Mouse (Mus musculus) layer of hippocampus, adult 11-12 months (tissue): ENCODE measurements around the gene Ackr3.

ENCODE experiments used
- DNase-seq: peaks from one replicate; pipeline ENCODE4 v3.0.0; 2022; ENCODE audit warnings: low spot score

The Ackr3 gene

DNA sequence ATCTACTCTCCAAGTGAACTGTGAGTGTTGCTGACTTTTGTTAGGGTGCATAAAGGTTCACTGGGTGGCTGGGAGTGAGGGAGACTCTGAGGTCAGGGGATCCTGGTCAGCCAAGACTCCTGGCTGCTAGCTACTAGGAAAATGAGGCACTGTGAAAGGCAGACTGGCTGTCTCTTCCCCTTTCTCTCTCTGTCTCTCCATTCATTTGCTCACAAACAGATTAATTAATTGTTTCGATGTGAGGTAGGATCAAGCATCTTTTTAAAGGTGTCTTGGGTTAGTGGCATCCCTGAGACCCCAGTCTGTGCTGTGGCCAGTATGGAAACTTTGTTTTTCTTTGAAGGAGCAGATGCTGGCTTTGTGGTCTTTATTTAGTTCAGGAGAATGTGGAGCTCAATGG is 1.0 kb downstream of the Ackr3 start:
- DNase-seq, result no peak

DNA sequence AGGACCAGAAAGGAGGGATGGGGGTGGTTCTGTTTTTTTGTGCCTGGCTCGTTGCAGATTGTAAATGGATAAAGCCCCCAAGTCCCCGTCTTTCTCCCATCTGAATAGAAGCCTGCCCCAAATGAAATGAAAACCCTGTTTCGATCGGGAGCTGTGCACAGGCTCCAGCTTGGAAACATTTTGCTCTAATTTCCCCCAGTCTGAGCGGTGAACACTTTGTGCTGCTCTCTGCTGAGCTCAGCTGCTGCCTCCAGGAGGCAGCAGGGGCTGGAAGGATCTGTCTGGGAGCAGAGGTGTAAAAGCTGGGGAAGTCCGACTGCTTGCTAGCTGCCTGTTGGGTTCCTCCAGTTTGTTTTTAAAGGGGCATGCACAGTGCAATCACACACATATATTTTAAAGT is 1.4 kb downstream of the Ackr3 start:
- peak; percentile 62 for DNase-seq

DNA sequence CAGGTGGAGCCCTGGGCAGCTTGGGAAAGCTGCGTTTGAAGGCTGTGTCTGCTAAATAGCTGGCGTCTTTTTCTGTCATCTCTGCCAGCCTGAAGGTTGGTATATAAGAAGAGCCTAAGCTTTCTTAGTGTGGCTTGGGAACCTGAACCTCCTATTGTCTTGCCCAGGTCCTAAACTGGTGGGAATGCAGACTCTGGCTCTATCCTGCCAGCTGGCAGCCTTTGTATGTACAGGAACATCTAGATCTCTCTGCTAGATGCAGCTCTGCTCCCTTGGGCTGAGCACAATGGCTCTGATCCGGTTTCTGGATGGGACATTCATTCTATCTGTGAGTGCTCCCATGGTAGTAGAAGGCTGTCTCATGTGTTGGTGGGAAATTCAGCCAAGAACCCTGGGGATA is 2.9 kb downstream of the Ackr3 start:
- no peak for DNase-seq

DNA sequence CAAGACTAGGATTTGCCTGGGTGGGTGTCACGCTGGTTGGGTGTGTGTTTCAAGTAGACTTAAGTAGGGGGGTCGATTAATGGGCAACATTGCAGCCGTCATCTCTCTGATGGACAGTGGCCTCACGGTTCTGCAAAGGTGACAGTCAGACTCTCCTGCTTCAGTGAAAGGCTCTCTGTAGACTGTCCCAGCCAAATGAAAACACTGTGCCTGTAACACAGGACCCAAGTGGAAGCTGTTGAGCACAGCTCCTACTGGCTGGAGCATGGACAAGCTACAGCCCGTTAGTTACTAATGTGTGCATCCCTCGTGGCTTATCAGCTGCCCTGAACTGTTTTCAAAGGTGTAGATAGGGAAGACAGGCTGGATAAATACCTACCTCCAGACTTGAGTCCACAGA is 3.5 kb downstream of the Ackr3 start:
- no peak for DNase-seq

DNA sequence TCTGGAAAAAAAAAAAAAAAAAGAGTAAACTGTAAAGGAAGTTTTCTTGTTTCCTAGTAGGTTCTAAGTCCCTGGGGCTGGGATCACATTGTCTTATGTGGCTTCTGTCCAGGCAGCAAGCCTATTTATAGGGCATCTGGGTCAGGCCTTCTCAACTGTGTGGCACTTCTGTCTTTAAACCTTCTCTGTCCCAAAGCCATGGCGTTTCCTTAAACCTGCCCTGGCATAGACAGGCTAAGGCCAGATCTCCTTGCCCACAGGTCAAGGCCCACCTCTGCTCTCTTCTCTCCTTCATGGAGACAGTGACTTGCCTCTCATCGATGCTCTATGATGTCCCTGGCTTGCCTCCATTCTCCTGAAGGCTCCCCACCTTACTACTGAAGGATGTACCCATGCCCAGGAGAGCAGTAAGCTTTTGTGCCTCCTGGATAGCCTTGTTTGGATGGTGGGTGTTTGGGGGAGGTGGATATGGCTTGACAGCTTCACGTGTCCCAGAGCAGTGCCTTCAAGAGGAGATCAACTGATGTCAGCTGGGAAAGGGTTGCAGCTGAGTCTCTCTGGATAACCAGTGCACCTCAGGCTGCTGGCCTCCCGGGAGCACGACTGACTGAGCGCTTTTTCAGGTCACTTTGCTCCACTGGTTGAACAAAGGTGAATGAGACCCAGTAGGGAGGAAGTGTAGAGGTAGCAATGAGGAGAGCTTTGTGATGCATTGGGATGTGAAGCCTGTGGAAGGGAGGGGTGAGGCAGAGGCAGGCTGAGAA is 4.1 kb downstream of the Ackr3 start:
- DNase-seq, result no peak

DNA sequence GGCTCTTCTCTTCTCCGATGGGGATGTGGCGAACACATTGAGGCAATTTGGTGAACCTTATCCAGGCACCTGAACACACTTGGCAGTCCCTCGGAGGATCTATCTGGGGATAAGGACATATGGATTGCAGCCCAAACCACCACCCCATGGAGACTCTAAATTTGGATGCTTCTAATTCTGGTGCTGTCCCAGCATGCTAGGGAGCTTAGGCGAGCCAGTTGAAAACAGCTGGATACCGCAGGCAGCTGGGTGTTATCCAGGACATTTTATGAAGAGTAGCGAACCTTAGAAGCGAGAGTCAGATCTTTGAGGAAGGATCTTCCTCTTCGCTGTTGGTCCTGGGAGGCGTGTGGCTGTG is 4.7 kb downstream of the Ackr3 start:
- DNase-seq, result no peak

DNA sequence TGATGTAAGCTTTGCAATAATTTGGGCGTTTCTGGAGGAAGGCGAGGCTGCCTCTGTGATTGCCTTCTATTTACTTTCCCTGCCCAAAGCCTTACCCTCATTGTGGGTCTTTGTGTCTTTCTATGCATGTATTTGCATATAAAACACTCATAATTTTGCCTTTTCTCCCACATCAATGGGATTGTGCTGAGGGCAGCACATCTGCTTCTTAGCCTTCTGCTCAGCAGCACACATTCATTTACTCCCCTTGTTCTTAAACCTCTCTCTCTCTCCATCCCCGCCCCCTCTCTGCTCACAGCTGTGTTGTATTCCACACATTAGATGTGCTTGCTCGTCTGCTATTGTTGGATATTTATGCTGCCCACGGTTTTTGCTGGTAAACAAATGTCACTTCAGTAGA is 5.3 kb downstream of the Ackr3 start:
- DNase-seq, result no peak

DNA sequence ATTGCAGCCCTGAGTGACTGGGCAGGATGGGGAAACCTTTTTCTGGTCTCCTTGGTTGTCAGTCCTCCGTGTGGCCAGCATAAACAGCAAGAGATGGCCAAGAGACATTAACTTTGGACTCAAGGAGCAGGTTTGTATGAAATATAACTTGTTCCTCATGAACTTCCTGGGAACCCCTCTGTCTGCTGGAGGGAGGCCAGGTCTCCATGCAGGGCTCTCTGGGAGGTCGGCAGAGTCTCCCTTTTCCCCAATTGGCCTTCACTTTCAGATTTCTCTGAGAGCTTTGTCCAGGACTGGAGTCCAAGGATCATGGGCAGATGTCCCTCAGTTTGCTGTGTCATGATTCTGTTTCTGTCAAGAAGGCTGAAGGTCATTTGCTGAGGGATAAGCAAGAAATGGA is 6.0 kb downstream of the Ackr3 start:
- DNase-seq, result no peak

DNA sequence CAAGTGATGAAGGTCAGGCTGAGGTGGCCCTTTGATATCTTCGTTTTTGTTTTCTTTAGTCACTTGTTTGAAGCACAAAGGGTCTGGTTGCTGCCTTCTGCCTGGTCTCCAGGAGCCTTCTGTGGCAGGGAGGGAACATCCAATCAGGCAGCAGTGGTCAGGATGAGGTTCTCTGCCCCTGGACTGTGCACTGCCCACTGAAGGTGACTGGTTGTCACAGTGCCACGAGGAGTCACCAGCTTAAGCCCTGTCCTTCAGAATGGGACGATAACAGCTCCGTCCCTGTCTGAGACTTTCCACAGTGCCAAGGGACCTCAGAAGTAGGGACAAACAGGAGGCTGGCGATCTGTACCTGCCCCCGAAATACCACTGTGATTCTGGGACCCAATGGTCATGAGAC is 6.6 kb downstream of the Ackr3 start:
- no peak for DNase-seq

DNA sequence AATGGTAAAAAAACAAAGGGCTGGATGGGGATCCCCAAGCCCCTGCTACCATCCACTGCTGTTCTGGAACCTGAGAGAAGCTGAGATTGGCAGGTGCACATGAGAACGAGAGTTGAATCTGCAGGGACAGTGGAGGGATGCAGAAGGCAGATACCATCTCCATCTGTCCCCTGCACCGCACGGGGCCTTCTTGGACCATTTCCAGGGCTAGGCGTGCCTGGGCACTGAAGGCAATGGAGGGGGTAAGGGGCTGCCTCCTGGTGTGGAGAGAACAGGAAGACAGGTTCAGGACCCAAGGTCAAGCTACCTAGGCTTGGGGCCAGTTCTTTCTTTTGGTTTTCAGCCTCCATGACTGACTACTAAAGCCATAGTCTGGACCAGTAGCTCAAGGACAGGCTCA is 7.0 kb downstream of the Ackr3 start:
- no peak for DNase-seq

DNA sequence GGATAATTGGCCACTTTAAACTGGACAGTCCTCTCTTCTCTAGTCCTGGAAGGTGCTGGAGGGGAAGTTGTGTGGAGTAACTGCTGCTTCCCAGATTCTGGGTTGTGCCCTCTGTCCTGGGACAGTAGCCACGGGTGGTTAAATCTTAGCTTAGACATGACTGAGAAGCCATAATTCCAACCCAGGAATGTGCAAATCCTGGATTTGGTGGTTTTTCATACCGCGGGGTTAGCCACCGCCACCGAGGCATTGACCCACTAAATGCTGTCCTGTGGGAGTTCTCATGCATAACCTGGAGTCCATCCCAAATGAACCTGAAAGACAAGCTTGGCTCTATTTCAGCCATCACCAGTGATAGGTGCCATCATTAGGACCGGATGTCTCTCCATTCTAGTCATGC is 8.6 kb downstream of the Ackr3 start:
- DNase-seq, result no peak

DNA sequence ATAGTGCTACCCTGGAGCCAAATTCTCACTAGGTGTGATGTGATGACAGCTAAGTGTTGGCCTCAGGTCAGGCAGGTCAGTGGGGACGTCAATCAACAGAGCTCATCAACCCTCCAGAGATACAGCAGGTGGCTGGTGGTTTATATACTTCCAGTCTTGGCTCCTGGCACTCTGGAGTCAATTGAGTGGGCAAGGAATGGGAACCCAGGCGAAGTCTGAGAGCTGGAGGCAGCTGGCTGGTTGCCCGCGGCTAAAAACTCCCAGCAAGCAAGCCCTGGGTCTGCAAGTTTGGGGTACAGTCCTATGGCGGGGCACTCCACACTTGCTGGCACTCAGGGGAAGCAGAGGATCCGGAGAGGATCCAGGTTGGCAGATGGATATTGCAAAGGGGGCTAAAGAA is 9.1 kb downstream of the Ackr3 start:
- DNase-seq, result no peak

DNA sequence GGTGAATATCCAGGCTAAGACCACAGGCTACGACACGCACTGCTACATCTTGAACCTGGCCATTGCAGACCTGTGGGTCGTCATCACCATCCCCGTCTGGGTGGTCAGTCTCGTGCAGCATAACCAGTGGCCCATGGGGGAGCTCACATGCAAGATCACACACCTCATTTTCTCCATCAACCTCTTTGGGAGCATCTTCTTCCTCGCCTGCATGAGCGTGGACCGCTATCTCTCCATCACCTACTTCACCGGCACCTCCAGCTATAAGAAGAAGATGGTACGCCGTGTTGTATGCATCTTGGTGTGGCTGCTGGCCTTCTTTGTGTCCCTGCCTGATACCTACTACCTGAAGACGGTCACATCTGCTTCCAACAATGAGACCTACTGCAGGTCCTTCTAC is 10.2 kb downstream of the Ackr3 start:
- no peak for DNase-seq

DNA sequence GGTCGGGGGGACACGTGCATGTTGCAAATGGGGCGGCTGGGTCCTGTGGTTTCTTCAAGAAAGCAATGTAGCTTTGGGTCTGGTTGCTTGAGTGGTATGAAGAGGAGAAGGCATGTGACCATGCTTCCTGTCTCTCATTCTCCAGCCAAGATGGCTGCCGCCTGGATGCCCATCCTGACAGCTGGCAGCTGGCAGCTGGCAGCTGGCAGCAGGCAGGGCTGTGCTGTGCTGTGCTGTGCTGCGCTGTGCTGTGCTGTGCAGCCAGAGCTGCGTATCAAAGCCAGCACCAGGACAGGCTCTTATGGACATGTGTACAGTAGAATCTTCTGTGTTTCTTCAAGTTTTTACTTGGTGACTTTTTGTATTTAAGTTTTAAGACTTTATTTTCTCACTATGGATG is 11.1 kb downstream of the Ackr3 start:
- no peak for DNase-seq

DNA sequence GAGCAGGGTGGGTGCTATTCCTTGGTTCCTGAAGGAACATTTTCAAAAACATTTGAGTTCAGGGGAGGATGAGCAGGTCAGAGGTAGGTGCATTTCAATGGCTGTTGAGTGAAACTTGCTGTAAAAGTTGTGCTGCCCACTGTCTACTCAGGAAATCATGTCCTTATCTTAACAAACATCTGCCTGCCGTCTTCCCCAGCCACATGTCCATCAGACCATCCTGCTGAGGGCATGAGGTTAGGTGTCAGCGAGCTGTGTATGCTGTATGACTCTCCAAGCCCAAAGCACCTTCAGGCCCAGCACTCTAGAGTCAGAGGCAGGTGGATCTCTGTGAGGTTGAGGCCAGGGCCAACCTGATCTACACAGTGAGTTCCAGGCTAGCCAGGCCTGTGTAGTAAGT is 12.1 kb downstream of the Ackr3 start:
- no peak for DNase-seq

DNA sequence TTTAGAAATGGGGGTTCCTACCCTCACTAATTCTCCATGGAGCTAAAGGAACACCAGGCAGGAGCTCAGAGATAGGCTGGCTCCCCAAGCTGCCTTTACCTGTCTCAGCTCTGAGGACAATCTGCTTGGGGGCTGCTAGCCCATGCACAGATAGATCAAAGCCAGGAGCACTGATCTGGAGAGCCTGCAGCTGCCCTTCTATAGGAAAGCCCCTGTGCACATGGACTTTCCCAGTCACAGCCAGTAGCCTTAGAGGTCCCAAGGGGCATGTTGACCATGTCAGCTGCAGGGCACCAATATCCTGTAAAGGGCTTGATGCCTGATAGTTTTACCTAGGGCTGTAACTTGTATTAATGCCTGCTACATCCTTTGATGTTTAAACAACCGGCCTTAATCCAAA is 12.6 kb downstream of the Ackr3 start:
- DNase-seq, result no peak

DNA sequence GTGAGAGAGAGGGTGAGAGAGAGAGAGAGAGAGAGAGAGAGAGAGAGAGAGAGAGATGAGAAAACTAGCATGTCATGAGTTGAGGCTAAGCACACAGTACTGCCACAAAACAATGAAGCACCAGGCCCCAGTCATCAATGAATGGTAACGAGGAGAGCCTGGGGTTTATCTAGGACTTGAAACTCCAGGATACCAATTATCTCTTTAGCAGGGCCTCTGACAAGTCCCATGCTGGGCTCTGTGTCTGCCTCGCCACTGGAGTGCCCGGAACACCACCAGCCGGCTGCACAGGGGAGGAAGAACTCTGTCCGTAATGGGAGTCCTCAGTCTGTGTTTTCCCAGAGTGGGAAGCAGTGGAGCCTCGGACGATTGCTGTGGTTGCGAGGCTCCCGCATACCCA is 16.5 kb downstream of the Ackr3 start:
- no peak for DNase-seq

DNA sequence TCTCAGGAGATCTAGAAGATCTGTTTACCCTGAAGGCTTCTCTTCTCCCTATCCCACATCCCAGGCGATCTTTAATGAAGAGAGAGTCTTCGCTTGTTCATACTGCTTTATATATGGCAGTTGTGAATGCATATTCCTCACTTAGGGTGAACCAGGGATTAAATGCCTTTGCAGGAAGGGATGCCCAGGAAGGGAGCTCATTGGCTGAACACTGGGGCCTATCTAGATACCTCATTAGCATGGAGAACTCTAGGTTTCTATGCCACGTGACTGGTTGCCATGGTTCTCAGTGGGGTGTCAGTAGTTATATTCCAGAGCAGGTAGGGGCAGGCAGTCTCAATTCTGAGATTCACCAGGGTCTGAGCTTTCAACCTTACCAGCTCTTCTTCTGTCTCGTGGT is 17.1 kb downstream of the Ackr3 start:
- no peak for DNase-seq

DNA sequence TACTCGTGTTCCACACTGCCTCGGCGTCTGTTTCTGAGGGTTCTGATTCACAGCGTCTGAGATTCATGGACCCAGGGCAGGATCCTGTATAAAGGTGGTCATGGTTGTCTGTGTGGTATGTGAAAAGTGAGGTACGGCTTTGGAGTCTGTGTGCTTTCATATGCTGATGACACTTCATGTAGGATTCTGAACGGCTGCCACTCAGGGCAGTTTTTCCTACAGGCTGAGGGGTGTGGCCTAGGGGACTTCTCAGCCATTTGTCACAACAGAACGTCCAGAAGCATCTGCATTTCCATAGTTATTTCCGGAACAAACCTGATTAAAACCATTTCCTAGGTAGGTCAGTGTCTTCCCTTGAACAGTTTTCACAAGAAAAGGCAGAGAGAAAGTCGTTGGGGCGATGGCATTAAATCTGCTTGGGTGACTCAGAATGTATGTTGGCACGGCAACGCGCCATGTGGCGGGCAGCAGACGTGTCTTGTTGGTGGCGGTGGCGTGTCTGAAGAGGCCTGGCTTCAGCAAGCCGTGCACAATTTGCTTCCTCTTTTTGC is 18.1 kb downstream of the Ackr3 start:
- peak; percentile 75 for DNase-seq

DNA sequence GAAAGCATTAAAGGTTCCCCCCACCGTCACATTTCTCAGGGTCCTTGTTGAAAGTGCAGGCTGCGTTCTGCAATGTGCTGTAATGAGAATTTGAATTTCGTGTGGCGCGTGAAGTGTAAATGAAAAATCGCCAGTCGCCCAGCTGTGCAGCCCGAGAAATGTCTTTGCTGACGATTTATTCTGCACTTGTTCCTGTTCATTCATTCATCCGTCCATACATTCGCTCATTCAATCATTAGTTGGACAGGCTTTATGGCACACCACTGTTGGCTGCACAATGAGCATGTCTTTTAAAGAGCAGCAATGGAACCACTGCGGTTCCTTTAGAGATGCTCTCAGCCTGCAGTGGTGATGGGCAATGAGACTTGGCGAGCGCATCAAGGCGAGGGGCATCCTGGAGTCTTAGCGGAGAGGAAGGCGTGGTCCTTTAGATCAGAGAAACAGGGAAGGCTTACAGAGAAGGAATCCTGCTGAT is 18.7 kb downstream of the Ackr3 start:
- no peak for DNase-seq

DNA sequence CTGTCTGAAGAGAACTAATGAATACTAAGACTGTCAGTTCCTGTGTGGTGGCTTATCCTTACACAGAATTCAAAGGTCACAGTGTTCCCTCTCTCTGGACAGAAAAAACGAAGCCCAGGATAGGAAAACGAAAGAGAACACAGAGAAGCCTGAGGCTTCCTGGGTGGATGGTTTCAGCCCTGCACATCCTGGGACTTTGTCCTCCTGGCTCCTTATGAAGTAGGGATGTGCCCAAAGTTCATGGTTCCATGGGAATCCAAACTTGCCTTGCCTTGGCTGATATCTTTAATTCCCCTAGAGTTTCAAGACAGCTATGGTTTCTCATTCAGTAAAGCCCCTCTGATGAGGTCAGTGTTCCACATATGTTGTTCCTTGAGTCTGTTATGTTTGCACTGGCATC is 19.2 kb downstream of the Ackr3 start:
- no peak for DNase-seq

DNA sequence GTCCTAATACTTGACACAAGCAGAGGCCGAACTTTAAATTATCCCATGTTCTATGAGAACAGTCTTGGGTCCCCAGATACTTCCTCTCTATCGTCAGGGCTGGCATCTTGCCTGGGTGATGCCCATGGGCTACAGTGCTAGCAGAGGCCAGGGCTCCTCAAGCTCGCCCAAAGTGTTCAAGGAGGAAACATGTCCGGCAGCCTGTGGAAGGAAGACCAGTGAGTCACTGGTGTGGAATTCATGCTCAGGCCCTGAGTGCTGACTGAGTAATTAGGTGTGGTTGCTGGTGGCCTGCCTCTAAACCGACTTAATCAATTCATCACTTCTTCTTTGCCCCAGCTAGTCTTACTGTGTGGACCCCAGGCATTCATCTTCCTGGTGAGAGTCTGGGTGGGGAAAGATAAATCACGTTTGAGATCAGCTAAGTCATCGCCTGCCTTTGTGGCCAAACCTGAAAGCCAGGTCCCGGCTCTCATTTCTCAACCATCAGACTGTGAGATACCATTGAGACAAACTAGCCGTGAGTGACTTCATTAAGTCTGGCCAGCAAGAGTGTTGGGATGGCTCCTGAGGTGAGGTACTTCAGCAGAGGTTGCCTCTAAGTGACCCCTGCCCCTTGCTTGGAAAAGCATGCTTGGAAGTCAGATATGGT is 21.9 kb downstream of the Ackr3 start:
- DNase-seq, result no peak

DNA sequence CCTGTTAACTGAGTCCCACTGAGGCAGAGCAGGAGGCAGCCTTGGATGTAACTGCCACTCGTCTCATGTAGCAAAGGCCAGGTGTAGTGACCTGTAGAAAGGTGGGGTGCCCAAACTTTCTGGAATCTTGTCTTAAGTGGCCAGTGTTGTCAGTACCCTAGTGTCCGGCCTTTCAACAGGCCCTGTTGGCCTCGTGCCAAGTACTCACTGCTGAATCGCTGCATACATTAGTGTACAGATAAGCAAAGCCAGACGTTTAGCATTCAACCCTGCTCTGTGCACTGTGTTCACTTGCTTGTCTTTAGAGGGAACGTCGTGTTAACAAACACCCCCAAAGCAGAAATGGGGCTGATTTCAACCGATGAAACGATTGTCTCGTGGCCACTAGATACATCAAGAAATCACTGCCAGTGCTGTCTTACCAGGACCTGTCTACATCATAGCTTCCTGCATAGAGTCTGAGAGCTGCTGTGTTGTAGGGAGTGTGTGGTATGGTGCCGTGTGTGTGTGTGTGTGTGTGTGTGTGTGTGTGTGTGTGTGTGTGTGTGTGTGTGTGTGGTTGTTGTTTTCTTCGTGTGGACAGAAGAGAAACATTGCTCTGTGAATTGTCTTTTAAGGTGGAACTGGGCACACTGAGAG is 24.0 kb downstream of the Ackr3 start:
- DNase-seq, result no peak
